Mouse (Mus musculus) hematopoietic stem cell, adult 5-6 weeks (primary cell): ENCODE measurements at regions not wholly inside any gene's neighbourhood (a gene's known extent, or its start where the extent isn't known, plus 50 kb on each side); places are given as distances from the start of the nearest gene placed in this dataset.
A peak's percentile ranks its signal among the peaks of the same experiment; 100 is the strongest.

Experiments used
- ATAC-seq, 2 experiments: fragments of 125-278 bp in 1 of 2; replicated peaks in 1 of 2; 2 replicates each; pipeline ENCODE4 v1.8.0; 2016 to 2017; ENCODE audit warnings: inconsistent platforms in 2 of 2, mild to moderate bottlenecking in 2 of 2, moderate number of reproducible peaks in 2 of 2, low read depth in 1 of 2, moderate TSS enrichment in 1 of 2; ENCODE audit not compliant: low FRiP score in 2 of 2, poor library complexity in 2 of 2, severe bottlenecking in 2 of 2, insufficient read depth in 1 of 2, low TSS enrichment in 1 of 2

DNA sequence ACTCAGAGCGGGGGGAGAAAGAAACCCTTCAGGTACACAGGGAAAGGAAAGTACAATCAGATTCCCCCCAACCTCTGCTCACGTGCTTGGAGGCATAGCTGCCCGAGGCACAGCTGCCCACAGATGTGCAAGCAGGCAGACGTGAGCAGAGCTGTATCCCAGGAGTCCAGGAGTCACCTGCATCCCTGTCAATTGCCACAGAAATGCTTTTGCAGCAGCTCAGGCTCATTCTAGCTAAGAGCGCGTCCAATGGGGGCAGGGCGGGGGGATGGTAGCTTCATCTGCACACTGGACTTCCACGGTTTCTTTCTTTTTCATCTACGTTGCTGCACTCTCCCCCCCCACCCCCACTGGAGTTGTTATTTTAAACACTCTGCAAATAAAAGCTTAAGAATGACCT, 66.0 kb upstream of the Fat4 start:
- no peak for ATAC-seq

DNA sequence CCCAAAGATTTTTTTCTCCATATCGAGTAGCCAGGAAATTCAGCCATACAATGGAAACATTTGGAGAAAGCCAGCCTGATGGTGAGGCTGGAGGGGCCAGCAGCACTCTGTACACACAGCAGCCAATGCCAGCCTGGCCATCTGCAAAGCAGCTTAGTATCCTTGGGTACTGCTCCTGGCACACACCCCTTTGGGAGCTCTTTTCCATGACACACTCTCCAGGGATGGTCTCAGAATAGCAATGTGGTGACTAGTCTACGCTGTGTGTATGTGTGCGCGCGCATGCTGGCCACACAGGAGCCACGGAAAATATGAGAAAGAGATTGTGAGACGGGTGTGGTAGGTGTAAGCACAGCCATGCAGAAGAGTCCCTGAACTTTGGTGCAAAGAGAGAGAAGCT, 66.4 kb upstream of the Fat4 start:
- no peak for ATAC-seq

DNA sequence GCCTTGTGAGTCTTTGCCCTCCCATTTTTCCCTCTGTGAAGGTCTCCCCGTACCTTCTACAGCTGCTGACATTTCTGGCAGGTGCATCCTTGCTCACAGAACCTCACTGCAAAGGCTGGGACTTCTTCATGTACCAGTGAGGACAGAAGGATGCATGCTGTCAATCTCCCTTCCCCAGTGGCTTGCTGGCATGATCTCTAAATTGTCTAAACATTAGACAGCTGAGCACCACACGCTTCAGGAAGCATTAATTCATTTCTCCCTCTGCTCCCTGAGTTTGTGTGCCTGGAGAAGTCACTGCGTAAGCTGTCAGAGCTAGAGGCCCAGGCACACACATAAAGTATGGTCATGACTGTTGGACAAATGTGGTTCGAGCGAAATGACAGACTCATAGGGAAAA, 69.1 kb upstream of the Fat4 start:
- no peak for ATAC-seq

- no peak for ATAC-seq
Measured at GRCm38 (mm10) chr3:38812457-38812856, 74.3 kb upstream of the Fat4 start.

DNA sequence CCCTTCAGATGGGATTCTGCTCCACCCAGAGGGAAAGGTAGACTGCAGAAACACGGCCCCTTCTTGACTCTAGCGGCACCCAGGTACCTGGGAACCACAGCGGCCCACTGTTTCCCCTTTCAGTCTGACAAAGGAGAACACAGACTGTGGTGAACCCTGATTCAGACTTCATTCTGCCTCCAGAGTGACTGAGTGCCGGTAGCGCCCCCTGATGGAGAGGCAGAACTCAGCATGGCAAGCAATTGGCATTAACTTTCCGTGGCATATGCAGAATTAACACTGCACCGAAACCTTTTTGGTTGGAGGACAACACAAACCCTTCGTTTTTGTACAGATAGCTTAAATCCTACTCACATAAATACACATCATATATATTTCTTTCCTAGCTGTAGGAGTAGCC, 75.1 kb upstream of the Fat4 start:
- ATAC-seq, result no peak

DNA sequence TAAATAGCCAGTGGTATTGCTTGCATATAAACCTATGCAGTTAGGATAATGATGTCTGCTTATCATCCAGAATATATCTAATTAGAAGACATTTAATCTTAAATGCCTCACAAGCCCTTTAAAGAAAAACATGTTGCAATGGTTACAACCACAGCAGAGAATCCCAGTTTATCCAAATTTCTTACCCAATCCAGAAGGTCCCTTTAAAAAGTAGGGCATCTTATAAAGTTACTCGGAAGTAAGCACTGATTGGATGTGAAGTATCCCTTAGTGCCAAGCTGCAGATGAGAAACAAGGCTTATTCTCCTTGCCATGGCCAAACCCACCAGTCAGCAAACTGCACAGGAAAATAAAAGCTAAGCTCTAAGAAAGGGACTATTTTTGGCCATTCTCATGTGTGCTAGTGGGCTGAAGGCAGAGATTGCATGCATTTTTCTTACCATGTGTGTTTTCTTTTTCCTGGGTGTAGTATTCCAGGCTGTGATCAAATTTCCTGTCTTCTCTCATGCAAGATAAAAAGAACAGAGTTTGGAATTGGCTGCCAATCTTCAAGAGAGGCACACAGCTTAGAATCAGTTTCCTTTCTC, 80.2 kb upstream of the Fat4 start:
- no peak for ATAC-seq

- ATAC-seq, result no peak
Measured at GRCm38 (mm10) chr3:38806036-38806435, 80.7 kb upstream of the Fat4 start.

GRCm38 (mm10) chr3:38795646-38796301, 91.0 kb upstream of the Fat4 start:
- ATAC-seq, result no peak

DNA sequence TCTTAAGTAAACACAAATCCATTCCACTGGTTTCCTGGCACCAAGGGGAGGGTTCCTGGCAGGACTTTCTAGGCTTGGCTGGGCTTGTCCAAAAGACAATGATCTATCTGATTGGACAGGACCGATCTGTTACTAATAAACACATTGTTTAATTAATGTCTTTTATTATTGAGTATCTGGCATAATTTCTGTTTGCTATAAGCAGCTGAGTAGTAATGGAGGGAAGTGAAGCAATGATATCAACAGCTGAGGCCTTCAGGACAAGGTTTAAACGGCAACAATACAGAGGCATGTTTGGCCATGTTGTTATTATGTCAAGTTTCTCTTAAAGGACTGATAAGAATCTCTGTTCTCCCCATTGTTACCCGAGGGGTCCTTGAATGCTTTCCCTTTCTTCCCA, 93.5 kb upstream of the Fat4 start:
- no peak for ATAC-seq

GRCm38 (mm10) chr3:38788751-38789150, 98.0 kb upstream of the Fat4 start:
- ATAC-seq, result no peak

GRCm38 (mm10) chr3:38783711-38784110, 103.0 kb upstream of the Fat4 start:
- no peak for ATAC-seq

DNA sequence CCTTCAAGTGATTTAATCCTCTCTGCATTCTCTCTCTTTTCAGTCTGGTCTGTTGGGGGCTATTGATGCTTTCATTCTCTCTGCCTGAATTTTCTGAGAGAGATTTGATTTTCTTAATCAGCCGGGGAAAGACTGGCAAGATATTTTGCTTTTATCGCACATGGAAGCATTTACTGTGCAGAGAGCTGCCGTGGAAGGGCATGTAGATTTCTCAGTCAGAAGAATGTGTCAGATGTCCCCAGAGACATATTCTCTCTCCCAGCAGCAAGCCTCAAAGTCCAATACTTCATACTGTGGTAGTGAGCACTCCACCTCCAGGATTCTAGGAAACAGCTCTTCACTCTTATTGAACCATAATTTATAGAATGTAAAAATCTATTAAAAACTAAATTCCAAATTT, 103.7 kb upstream of the Fat4 start:
- ATAC-seq, result no peak

- ATAC-seq, result no peak
Measured at GRCm38 (mm10) chr3:38776743-38777366, 109.9 kb upstream of the Fat4 start.

- ATAC-seq, result no peak
Measured at GRCm38 (mm10) chr3:38754632-38755123, 132.1 kb upstream of the Fat4 start.

DNA sequence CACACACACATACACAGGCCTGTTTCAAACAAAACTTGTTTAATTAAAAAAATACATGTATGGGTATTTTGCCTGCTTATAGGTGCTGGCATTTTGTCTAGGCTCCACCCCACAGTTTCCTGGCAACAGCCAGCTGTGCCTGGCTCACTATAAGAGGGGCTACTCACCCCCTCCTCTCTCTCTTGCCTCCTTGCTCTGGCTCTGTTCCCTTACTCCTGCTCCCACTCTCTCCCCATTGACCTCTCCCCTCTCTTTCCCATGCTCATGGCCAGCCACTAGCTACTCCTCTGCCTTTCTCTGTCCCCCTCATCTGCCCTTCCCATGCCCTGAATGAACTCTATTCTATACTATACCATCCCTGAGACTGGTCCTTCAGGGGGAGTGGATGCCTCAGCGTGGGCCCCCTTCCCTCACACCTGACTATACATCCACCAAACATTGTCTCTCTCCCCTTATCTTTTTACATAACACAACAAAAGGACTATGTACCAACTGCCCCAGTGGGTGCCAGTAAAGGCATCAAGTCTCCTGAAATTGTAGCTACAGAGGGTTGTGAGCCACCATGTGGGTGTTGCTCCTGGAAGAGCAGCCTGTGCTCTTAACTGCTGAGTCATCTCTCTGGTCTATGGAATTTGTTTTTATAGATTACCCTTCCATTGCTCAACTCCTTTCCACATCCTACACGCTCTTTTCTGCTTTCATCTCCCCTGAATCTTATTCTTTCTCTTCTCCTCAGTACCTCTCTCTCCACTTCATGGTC, 133.1 kb upstream of the Fat4 start:
- ATAC-seq, result no peak

GRCm38 (mm10) chr3:38742155-38742554, 144.6 kb upstream of the Fat4 start:
- no peak for ATAC-seq

DNA sequence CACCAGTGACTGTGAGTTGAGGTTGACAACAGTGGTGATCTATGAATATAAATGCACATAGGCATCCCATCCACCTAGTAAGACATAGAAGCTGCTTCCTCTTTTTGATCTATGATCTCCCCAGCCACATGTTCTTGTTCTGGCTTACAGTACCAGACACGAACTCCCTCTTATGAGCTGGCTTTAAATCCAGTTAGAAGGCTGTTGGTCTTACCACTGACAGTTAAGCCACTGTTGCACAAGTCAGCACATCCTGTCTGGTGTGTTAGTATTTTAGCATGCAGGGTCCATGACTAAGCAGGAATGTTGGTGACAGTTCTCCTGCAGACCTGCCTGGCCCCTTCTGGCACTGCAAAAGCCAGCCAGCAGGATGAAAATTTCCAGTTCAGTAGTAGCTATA, 164.1 kb upstream of the Fat4 start:
- 0 out of 4 replicates have a peak, but pooled peaks of 1 of the 2 experiments have one; percentile 7 for ATAC-seq
